Mouse (Mus musculus): ENCODE results near the gene Gstt4. TPM values are rescaled to one million over a fixed set of nuclear protein-coding genes. Genes with fewer than 3 reads are reported as not detected.
A peak's percentile ranks its signal among the peaks of the same experiment; 100 is the strongest.
"Not testable (repeated sequence)": the region's sequence is repeated elsewhere in the genome, so short reads cannot be mapped to it uniquely, and the experiment has no call there.

Gstt4 gene
- polyA plus RNA-seq (2015; fragmentation: Nextera tagmentation; extraction: Ambion mirVana), result 0.14 and 0.18 TPM in 2 replicates

DNA sequence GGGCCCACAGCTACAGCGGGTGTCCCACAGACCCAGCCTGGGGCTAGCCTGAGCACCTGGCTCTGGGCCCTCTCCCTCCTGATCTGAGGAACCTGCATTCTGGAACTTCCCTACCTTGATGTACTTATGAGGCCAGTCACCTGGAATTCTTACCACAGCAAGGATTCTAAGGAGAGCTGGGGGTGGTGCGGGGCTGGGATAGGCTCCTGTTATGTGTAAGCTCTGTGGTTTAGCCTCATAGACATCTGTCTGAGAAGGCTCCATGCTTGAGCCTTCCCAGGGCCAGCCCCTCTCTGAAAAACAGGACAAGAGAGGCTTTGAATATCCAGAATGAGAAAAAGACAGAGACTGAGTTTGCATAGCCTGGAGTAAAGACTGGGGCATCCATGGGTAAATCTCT is at the start of gene Gstt4:
TSS of gene Gstt4 (minus strand) at position 101 of the 400 bp plus-strand sequence.
- no peak for DNase-seq (ENCODE audit: low spot score)

DNA sequence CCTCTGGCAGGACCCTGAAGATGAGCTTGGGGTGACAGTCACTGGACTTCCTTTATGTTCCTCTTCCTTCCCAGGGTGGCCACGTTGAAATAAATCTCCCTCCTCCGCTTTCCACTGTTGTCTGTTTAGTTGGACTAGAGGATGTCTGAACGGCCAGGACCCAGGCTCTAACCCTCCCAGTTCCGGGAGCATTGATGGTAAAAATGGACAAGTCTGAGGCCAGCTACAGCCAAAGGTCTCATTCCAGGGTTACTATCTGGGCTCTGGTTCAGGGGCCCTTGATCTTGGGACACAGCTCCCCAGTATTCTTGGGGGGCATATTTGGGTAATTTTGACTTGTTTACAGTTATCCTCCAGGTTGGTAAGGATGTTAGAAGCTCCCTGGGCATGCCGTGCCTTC is 39.2 kb upstream of the Gstt4 start:
- no peak for DNase-seq (ENCODE audit: low spot score)

DNA sequence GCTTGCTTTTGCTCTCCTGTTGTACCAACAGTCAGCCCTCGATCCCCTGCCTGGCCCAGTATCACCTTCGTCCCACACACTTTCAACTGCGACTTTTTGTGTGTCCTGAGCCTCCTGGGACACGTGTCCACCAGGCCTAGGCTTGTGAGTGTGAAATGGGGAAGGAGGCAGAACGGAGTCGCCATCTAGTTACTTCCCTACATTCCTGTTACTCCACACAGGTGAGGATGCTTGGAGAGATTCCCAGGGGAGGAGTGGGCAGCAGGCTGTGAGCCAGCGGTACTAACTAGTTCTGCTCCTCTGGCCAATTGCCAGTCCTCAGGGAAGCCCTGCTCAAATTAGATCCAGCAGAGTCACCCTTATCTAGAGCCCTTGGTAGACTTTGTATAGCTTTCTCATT is 38.4 kb upstream of the Gstt4 start:
- DNase-seq (ENCODE audit: low spot score), result peak; percentile 14

DNA sequence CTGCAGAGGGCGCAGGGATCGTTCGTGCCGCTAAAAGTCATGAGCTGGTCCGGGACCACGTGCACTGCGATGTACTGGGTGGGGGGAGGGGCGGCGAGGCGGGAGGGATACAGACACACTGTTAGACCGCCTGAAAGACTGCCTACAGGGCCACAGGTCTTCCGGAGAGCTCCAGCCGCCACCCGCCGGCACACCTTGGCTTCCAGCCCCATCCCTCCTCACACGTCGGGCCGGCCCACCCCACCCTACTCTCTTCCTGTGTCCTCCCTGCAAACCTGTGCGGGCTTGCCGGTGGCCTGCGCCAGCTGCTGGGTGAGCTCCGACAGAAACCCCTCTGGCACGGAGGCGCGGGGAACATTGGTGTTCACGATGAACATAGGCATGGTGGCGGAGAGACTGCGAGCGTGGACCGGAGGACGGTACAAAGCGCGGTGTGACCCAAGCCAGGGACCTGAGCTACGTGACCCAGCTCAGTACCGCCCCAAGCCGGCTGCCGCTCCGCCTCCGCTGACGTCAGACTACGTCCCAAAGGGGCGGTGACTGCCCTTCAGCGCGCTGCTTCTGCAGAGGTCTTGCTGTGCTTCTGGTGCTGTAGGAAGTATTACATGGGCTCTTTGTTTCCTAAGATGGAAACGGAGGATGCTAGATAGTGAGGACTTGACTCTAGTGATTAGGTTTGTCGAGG is 37.6 kb upstream of the Gstt4 start, which contains the start of gene Mif:
TSS of gene Mif (minus strand) at position 455 of the 685 bp plus-strand sequence.
- DNase-seq (ENCODE audit: low spot score), result peak; percentile 93

DNA sequence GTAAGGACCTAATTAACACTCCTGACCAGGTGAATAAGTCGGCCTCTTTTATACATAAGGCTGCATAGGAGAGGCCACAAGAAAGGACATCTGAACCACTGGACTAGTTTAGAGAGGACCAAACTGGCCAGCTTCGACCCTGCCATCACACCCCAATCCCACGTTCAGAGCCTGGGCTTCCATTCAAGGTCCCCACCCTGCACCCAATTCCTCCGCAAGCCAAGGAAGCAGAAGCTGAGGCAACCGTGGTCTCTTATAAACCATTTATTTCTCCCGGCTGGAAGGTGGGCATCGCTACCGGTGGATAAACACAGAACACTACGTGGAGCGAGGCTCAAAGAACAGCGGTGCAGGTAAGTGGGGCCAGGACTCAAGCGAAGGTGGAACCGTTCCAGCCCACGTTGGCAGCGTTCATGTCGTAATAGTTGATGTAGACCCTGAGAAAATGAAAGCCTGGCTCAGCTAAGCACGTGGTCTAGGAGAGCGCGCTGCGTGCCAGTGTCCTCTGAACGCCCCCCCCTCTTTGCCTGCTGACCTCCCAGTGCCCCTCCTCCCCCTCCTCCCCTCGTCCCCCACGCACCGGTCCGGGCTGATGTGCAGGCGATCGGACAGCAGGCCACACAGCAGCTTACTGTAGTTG is 36.9 kb upstream of the Gstt4 start:
- DNase-seq (ENCODE audit: low spot score), result peak; percentile 38

DNA sequence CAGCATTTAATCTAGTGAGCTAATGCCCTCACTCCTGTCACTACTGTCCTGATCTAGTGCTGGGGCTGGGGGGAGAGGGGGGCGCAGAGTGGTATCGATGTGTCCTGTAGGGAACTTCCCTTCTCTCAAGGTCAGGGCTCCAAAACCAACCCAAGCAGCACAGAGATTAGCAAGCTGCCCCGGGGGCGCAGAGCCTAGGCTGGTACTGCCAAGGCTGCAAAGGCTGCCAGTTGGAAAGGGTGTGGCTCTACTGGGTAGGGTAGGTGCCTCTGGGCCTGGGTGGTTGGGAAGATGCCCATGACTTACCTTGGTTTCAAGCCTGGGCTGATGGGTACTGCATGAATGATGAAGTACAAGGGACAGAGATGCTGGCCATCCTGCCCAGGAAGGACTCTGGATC is 35.3 kb upstream of the Gstt4 start:
- DNase-seq (ENCODE audit: low spot score), result no peak

DNA sequence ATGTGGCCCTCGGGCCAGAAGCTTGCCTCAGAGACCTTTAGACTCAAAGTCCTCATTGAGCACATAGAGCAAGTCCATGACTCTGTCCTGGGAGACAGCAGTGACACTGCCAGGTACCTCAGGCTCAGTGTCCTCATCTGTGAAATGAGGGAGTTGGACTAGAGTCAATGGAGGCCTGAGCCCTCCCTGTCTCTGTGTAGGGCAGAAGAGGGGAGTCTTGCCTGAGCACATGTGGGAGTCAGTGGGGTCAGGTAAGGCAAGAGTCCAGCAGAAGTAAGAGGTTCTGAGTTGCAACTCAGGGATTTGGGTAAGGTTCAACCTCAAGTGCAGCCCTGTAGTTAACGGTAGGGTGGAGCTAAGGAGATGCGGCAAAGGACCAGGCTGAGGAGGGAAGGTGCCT is 34.6 kb upstream of the Gstt4 start:
- DNase-seq (ENCODE audit: low spot score), result no peak

DNA sequence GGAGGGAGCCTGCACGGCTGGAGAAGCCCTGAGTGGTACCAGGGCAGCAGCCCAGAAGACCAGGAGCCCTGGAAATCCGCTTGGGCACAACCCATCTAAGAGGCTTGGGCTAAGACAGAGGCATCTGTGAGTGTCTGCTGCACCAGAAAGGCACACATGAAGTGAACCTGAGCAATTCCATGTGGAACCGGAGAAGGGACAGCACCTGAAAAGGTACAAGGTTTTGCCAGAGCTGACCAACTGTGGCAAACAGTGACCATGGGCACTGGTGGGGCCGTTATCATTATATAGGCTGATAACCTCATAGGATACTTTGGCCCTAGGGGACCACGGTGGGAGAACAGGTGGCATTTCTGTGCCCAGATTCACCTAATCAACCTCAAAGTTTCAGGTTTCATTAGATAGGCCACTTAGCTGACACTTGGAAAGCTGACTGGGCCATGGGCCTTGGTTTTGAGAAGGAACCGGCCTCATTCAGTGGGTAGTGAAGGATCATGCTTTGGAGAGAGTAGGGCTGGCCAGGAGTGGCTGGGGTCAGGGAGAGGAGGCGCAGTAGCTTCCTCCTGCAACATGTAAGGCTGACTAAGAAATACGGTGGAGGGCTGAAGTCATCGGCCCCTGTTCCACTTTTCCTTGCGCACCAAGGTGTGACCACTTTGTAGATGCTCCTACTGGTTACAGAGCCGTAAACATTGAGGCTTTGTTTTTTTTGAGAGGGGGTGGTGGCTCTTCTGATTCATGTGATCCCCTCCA is 34.0 kb upstream of the Gstt4 start:
- no peak for DNase-seq (ENCODE audit: low spot score)

DNA sequence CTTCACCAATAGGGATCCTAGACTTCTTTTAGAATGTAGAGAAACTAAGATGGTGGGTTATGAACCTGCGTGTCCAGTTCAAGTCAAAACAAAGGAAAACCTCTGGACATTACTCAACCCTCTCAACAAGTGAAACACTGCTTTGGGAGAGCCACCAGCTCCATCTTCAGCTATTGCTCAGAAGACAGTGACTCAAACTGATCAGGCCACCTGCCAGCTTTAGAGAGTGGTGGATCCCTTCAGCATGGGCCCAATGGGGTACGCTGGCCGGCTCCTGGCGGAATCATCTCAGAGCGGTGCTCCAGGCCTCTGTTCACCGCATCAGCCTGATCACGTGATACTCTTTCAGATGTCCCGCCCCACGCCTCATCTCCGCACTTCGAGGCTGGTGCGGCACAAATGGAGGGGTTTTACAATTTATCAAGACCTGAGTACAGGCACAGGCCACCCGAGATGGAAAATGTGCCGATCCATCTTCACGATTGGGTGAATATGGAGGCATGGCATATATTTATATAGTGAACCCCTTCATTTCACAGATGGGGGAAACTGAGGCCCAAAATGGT is 33.2 kb upstream of the Gstt4 start:
- no peak for DNase-seq (ENCODE audit: low spot score)

DNA sequence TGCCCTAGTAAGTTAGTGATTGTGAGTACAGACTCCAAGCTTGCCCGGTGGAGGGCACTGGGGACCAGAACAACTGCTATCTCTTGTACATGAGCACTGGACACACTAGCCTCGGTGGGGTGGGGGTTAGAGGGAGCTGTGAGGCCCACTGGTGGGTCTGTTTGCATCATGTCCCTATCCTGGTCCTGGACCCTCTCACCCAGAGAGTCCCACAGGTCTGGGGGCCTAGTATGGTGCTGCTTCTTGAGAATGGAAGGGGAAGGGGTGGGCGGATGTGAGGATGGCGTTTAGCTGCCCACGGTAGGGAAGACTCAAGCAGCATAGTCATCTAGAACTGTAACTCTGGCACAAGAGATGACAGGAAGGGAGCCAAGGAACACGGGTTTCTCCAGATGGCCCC is 32.4 kb upstream of the Gstt4 start:
- DNase-seq (ENCODE audit: low spot score), result no peak

DNA sequence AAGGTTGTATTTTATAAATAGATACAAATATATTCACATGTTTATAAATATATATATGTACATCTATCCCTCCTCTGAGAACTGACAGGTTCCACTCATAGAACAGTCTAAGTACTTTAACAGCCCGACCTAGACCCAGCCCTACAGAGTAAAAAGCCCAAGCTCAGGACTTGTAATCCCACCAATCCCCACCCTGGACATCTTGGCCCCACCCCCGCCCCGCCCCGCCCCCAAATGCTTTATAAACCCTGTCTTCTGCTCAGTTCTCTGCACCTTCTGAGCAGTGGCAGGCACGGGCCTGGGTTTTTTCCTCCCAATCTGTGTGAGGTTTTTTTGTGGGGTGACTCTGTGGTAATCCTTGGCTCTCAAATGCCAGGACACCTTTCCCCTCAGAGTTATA is 31.8 kb upstream of the Gstt4 start:
- DNase-seq (ENCODE audit: low spot score), result no peak

DNA sequence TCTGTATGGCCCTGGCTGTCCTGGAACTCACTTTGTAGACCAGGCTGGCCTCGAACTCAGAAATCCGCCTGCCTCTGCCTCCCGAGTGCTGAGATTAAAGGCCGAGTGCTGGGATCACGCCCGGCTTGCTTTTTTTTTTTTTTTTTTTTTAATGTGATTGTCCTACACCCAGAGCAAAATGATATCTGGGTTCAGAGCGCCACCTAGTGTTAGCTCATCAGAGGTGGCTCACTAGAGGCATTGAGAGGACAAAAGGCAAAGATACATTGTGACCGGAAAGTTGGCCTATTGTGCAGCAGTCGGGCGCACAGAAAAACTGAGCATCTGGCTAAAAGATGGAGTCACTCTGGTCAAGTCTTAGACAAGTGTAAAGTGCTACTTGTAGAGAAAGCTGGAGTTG is 31.1 kb upstream of the Gstt4 start:
- peak; percentile 88 for DNase-seq (ENCODE audit: low spot score)

DNA sequence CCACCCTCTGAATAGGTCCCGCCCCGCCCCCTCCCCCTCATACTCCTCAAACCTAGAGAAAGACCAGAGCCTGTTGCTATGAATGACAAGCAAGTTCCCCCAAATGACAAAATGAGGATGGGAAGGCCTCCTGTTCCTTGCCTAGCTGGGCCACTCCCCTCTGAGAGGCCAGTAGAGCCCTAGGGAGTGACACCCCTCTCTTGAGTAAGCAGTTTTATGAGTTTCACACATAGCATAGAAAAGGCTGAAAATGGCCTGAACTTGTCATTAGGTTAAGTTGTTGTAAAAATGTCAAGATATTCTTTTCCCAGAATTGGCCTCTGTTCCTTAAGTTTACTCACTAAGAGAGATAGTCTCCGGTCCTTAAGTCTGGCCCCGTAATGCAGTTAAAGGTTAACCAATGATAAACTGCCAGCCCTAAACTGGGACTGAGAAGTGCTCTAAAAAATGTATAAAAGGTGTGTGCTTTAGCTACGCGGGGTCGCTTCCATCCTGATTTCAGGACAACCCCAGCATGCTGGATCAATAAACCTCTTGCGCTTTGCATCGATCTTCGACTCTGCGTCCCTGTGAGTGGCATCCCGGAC is 30.3 kb upstream of the Gstt4 start:
- no peak for DNase-seq (ENCODE audit: low spot score)

DNA sequence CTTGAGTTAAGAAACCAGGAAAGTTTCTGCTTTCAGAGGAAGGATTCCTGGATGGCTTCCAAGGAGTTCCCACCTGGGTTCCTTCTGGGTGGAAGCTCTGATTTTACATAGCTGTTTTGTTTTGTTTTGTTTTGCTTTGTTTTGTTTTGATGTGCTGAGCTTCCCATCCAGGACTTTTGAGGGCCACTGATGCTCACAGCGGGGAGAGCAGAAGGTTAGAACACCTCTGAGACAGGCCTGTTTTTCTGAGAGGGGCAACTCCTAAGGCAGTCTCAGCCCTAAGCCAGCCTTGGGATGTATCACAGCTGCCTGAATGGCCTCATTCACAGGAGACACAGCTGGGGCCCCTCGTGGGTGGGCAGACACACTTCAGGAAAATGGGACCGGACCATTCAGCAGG is 29.3 kb upstream of the Gstt4 start:
- DNase-seq (ENCODE audit: low spot score), result no peak

DNA sequence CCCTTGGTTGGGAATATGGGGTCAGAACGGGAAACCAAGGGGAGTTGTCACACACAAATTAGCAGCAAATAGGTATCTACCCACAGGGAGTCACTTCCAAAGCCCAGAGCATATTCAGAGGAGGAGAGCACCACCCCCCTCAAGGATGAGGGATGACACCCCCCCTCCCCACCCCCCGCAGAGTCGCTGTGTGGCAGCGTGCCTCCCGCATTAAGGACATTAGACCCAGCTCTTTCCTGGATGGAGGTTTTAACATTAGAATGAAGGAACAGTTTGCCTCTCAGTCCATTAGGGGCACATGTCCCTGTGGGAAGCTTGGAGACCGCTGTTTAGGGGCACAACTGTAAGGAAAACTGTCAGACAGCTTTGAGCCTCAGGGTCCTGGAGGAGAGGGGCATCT is 28.7 kb upstream of the Gstt4 start:
- DNase-seq (ENCODE audit: low spot score), result no peak

DNA sequence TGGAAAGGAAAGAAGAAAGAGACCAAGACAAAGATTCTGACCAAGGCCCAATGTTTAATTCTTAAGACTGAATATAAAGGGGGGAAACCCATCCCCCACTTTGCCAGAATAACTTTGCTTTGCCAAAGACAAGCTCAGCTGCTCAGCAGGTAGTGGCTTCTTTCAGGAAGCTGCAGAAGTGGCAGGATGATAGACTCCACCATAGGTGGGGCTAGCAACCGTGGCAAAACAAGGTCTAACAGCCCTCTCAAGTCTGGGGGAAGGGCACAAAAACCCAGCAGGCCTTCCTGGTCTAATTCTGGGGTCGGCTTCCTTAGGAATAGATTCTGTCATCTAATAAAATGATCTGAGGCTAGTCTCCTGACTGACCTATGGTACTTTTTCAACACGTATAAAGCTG is 26.0 kb upstream of the Gstt4 start:
- peak; percentile 22 for DNase-seq (ENCODE audit: low spot score)

DNA sequence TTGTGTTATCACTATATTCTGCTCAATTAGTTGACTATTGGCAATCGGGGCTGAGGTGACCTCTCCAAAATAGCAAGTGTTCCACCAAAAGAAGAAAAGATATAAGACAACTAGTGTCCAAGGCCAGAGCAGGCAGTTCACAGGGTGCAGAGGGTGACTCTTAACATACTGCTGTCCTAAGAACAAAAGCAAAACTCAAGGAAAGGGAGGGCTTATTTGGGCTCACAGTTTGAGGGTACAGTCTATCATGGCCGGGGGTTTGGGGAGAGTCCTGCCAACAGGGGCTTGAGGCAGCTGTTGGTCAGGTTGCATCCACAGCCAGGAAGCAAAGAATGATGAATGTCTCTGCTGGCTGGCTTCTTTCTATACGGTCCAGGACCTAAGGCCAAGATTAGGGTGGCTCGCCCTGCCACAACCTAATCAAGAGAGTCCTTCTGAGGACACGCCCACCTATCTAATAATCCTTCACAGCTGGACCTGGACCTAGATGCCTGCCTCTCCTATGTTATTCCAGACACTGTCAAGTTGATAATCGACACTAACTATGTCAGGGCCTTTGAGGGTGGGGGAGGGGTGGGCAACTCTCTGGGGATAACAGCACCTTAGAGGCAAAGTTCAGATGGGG is 23.1 kb upstream of the Gstt4 start:
- no peak for DNase-seq (ENCODE audit: low spot score)

DNA sequence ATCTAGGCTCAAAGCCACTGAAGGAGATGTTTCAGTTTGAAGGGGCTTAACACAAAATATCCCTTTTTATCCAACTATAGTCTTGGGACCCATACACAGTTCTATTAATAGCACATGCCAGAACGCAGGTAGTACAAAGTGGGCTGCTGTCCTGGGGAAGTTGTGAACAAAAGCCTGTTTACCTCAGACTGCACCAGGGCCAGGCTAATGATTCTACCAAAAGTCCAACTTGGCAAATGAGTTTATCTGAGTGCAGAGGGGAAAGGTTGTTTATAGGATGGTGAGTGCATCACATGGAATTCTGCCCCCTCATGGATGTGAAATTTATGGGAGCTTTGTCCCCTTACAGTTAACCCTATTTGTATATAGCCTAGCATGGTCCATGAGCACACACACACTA is 22.5 kb upstream of the Gstt4 start:
- DNase-seq (ENCODE audit: low spot score), result no peak

DNA sequence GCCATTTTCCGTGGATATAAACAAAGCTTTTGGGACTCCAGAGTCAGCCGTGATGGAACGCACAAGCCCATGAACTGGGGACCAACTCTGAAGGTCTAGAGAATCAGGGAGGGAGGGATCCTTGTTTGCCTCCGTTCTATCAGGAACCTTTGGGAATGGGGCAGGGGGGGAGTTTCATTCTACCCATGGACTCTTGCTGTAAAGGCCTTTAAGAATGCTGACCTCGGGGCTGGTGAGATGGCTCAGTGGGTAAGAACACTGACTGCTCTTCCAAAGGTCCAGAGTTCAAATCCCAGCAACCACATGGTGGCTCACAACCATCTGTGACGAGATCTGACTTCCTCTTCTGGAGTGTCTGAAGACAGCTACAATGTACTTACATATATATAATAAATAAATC is 21.6 kb upstream of the Gstt4 start:
- DNase-seq (ENCODE audit: low spot score), result not testable (repeated sequence)

DNA sequence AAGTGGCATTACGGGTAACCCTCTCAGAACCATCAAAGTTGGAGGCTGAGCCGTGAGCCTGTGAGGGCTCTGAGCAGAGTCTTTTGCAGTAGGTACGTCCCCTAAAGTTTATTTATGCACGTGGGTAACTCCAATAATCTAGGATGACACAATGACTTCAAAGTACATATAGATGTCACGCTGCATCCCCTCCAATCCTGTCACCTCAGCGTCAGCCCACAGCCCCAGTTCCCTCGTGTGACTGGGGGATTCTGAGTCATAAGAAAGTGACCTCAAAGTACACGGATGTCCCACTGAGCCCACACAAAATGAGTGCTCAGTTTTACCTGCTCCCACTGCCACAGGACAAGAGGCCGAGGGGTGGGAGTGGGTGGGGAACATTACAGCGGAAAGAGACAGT is 16.7 kb upstream of the Gstt4 start:
- DNase-seq (ENCODE audit: low spot score), result no peak

DNA sequence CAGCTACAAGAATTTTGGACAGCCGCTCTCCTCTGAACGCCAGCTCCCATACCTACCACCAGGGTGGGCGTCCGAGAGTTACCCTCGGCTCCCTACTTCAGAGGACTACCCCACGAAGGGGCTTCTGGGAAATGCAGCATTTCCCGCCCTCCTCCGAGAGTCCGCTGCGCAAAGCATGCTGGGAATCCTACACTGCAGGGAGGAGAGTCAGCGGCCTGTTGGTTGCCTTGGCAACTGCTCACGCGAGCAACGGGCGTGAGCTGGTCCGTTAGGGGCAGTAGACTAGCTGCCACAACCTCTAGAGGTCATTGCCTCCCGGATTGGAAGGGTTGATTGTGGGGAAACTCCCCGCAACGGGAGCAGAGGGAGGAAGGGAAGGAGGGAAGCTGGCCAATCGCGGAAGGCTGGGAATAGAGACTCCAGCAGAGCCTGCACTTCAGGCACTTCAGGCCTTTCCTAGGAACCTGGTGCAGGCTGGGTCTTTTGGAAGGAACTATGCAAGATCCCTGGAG is 15.0 kb upstream of the Gstt4 start, which contains the start of gene Gstt2:
TSS of gene Gstt2 (minus strand) at position 177 of the 512 bp plus-strand sequence.
- DNase-seq (ENCODE audit: low spot score), result peak; percentile 89
